Comparison of ENCODE assay signal across 15 mouse cellular contexts in the genomic region with DNA sequence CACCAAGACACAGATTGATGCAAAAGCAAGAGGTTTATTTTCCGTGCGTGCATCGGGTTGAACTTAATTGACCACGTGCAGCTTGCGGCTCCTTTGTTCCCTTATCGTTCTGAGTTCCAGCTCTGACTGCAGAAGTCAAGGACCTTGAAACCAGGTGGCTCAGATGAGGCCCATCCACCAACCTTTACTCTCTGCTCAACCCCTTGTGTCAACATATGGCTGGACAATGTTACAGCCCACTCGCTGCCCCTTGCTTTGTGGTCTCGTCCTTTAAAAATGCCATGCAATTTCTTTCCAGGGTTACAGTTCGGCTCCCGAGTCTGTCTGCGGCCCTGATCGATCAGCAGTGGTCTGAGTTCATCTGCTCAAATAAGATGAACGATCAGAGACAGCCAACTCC.
"Had no signal": no experiment of that assay in that cellular context is flagged by ENCODE, and none has a peak within 500 bp of the region (broad histone marks: within the 10 kb centered on the region; RNA-seq: fewer than 3 reads in every experiment).

No protein-coding gene starts in this region.

- H3K4me1 ChIP-seq: kidney, embryonic 15.5 days; neural tube, embryonic 15.5 days had no signal

- H3K27ac ChIP-seq: kidney, embryonic 15.5 days; left cerebral cortex, adult 2 months; limb, embryonic 10.5 days; midbrain, embryonic 10.5 days; neural tube, embryonic 15.5 days had no signal

- H3K4me3 ChIP-seq: kidney, embryonic 15.5 days; left cerebral cortex, adult 2 months; limb, embryonic 10.5 days; midbrain, embryonic 10.5 days; myocyte; neural tube, embryonic 15.5 days had no signal

- H3K9ac ChIP-seq: kidney, embryonic 15.5 days; lung, embryonic 14.5 days; neural tube, embryonic 15.5 days had no signal

- H3K36me3 ChIP-seq: kidney, embryonic 15.5 days; limb, embryonic 10.5 days; midbrain, embryonic 10.5 days; neural tube, embryonic 15.5 days had no signal

- H3K4me2 ChIP-seq: kidney, embryonic 15.5 days; lung, embryonic 14.5 days; neural tube, embryonic 15.5 days had no signal

- DNase-seq: kidney, adult 2 months; kidney, postnatal 14 days; lung, embryonic 14.5 days; lung, postnatal 10 days; lung, postnatal 4 days; midbrain, embryonic 14.5 days; right cerebral cortex, adult 18-20 months; right cerebral cortex, postnatal 25 days; thymus, postnatal 4 days had no signal

- H3K27me3 ChIP-seq: kidney, embryonic 15.5 days; neural tube, embryonic 15.5 days had no signal

- H3K9me3 ChIP-seq: kidney, embryonic 15.5 days; limb, embryonic 10.5 days; neural tube, embryonic 15.5 days had no signal
